21 mouse cellular contexts compared by ENCODE assay signal in genomic region chr1:89429946-89430640, GRCm38 (mm10). TPM values are rescaled to one million over a fixed set of nuclear protein-coding genes. Genes with fewer than 3 reads are reported as not detected.
DNase-seq lines count a peak whose midpoint lies in the region; ATAC-seq lines count a peak whose summit lies in the region.
"Had no signal": no experiment of that assay in that cellular context is flagged by ENCODE, and none has a peak within 500 bp of the region (broad histone marks: within the 10 kb centered on the region; RNA-seq: fewer than 3 reads in every experiment).

No protein-coding gene starts in this region.

- H3K9ac ChIP-seq in embryonic facial prominence, embryonic 12.5 days, result no peak overlapping the region
- H3K9ac ChIP-seq: embryonic facial prominence, embryonic 15.5 days; heart, embryonic 13.5 days had no signal

- DNase-seq in embryonic facial prominence, embryonic 10.5 days (ENCODE audit: low spot score), result no peak
- peak; percentile 56 for DNase-seq in kidney, adult 9 months
- DNase-seq in kidney, adult 18-20 months, result no peak
- DNase-seq in Muller cell, postnatal 12 days (ENCODE audit: inconsistent ontology term), result peak; percentile 57
- DNase-seq in retina, embryonic 14.5 days (ENCODE audit: low spot score), result peak; percentile 75
- no peak for DNase-seq in urinary bladder, postnatal 25 days (ENCODE audit: low spot score)
- DNase-seq: cerebellum, adult 8-10 months; heart, adult 18-20 months; kidney, postnatal 4 days; left cerebral cortex, postnatal 4 days; liver; lung, postnatal 10 days; midbrain, embryonic 14.5 days; thymus, postnatal 14 days had no signal

- no peaks in the 10 kb centered on the region for H3K36me3 ChIP-seq in embryonic facial prominence, embryonic 12.5 days
- no peaks in the 10 kb centered on the region for H3K36me3 ChIP-seq in embryonic facial prominence, embryonic 10.5 days (replicated peaks)
- H3K36me3 ChIP-seq: embryonic facial prominence, embryonic 15.5 days; G1E; heart, embryonic 13.5 days had no signal

- H3K27me3 ChIP-seq in embryonic facial prominence, embryonic 12.5 days, result no peaks in the 10 kb centered on the region
- H3K27me3 ChIP-seq in embryonic facial prominence, embryonic 10.5 days (replicated peaks; ENCODE audit: low read depth, poor library complexity, severe bottlenecking), result no peaks in the 10 kb centered on the region
- H3K27me3 ChIP-seq: embryonic facial prominence, embryonic 15.5 days; heart, embryonic 13.5 days had no signal

- H3K4me2 ChIP-seq in embryonic facial prominence, embryonic 12.5 days (replicated peaks), result no peak overlapping the region
- H3K4me2 ChIP-seq: embryonic facial prominence, embryonic 15.5 days; heart, embryonic 13.5 days had no signal

- H3K27ac ChIP-seq in embryonic facial prominence, embryonic 12.5 days, result 0 out of 2 replicates have a peak overlapping the region, but pooled peaks have one; percentile 5
- no peak overlapping the region for H3K27ac ChIP-seq in embryonic facial prominence, embryonic 10.5 days (replicated peaks)
- H3K27ac ChIP-seq: embryonic facial prominence, embryonic 15.5 days; heart, embryonic 13.5 days had no signal

- H3K9me3 ChIP-seq in embryonic facial prominence, embryonic 12.5 days, result no peaks in the 10 kb centered on the region
- 0 out of 2 replicates have a peak, but pooled peaks cover 4% of the 10 kb centered on the region for H3K9me3 ChIP-seq in embryonic facial prominence, embryonic 10.5 days
- H3K9me3 ChIP-seq: embryonic facial prominence, embryonic 15.5 days; heart, embryonic 13.5 days had no signal

- 58% methylated on average over 11 of the region's 11 CpGs for WGBS in embryonic facial prominence, embryonic 12.5 days
- 56% methylated on average over 11 of the region's 11 CpGs for WGBS in embryonic facial prominence, embryonic 10.5 days

- ATAC-seq in embryonic facial prominence, embryonic 12.5 days (ENCODE audit: insufficient number of reproducible peaks, insufficient read depth, low FRiP score, low TSS enrichment), result no peak
- ATAC-seq: CD4-positive, CD25-positive, alpha-beta regulatory T cell, adult 4 months; hindbrain, embryonic 16.5 days had no signal

- no peak overlapping the region for H3K4me3 ChIP-seq in embryonic facial prominence, embryonic 12.5 days
- H3K4me3 ChIP-seq in embryonic facial prominence, embryonic 10.5 days, result no peak overlapping the region
- H3K4me3 ChIP-seq: embryonic facial prominence, embryonic 15.5 days; heart, embryonic 13.5 days; myocyte had no signal

- no peaks in the 10 kb centered on the region for H3K4me1 ChIP-seq in embryonic facial prominence, embryonic 12.5 days
- H3K4me1 ChIP-seq in embryonic facial prominence, embryonic 10.5 days, result peaks cover 15% of the 10 kb centered on the region
- H3K4me1 ChIP-seq: embryonic facial prominence, embryonic 15.5 days had no signal

RNA-seq across cellular contexts. Expression of gene Agap1, which starts 24.5 kb away (rescaled TPM):
- 22.7 and 24.6 TPM in 2 replicates for polyA plus RNA-seq in embryonic facial prominence, embryonic 12.5 days (2016; fragmentation: Nextera tagmentation; extraction: Ambion mirVana)
- polyA plus RNA-seq in embryonic facial prominence, embryonic 10.5 days (2016; fragmentation: Nextera tagmentation; extraction: Ambion mirVana), result 13.6 and 14.8 TPM in 2 replicates

Comparison
In these comparisons a context has a peak if more than half of its experiments do, and no peak if none do; other contexts are left out.
1. DNase-seq: peak in kidney, adult 9 months (single experiment), Muller cell, postnatal 12 days (single experiment) and retina, embryonic 14.5 days (single experiment); none in embryonic facial prominence, embryonic 10.5 days (single experiment), kidney, adult 18-20 months (single experiment) and urinary bladder, postnatal 25 days (single experiment).